Mouse (Mus musculus): ENCODE data around the gene Fam178b. TPM values are rescaled to one million over a fixed set of nuclear protein-coding genes. Genes with fewer than 3 reads are reported as not detected.

The Fam178b gene
- polyA plus RNA-seq, 1 experiment from 2014 or later, result 0.28 TPM

GRCm38 (mm10) chr1:36658621-36659399 lies 24.2 kb downstream of the Fam178b start:
- no peaks in the 10 kb centered on the region for H3K9me3 ChIP-seq (ENCODE audit: control insufficient read depth, low read length)
- H3K36me3 ChIP-seq (ENCODE audit: control insufficient read depth, insufficient read depth, low read length), result no peaks in the 10 kb centered on the region
- H3K4me2 ChIP-seq (ENCODE audit: low read length), result no peak overlapping the region
- H3K27me3 ChIP-seq (replicated peaks; ENCODE audit: control insufficient read depth, insufficient read depth, low read length), result no peaks in the 10 kb centered on the region
- H3K4me1 ChIP-seq (ENCODE audit: control insufficient read depth, insufficient read depth, low read depth, low read length), result no peaks in the 10 kb centered on the region
- 85% methylated on average over 7 of the region's 7 CpGs for WGBS
- H3K27ac ChIP-seq (ENCODE audit: low read depth, low read length), result no peak overlapping the region
- ATAC-seq, result no peak
- H3K4me3 ChIP-seq (ENCODE audit: low read length), result no peak overlapping the region
- H3K9ac ChIP-seq (ENCODE audit: low read depth, low read length), result no peak overlapping the region

GRCm38 (mm10) chr1:36657658-36658415 lies 25.1 kb downstream of the Fam178b start:
- H3K4me3 ChIP-seq (ENCODE audit: low read length), result no peak overlapping the region
- H3K4me2 ChIP-seq (ENCODE audit: low read length), result no peak overlapping the region
- ATAC-seq, result no peak
- WGBS, result 82% methylated on average over 4 of the region's 4 CpGs
- H3K9ac ChIP-seq (ENCODE audit: low read depth, low read length), result no peak overlapping the region
- no peaks in the 10 kb centered on the region for H3K36me3 ChIP-seq (ENCODE audit: control insufficient read depth, insufficient read depth, low read length)
- H3K9me3 ChIP-seq (ENCODE audit: control insufficient read depth, low read length), result no peaks in the 10 kb centered on the region
- no peaks in the 10 kb centered on the region for H3K4me1 ChIP-seq (ENCODE audit: control insufficient read depth, insufficient read depth, low read depth, low read length)
- no peaks in the 10 kb centered on the region for H3K27me3 ChIP-seq (replicated peaks; ENCODE audit: control insufficient read depth, insufficient read depth, low read length)
- H3K27ac ChIP-seq (ENCODE audit: low read depth, low read length), result no peak overlapping the region

DNA sequence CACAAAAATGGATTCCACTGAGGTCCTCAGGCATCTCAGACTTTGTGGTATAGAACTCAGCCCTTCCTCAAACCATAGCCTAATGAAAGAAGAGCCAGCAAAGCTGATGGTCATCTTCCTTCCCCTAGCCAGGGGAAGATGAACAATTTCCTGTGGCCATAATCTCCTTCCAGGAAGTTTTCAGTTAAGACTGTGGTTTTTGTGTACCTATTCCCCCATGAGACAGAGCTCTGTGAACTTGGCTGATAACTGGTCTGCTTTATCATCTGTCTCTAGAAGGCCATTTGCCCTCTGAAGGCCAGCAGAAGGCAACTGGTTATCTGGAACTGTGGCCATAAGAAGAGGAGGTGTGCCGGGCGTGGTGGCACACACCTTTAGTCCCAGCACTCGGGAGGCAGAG lies 26.8 kb downstream of the Fam178b start:
- 87% methylated on average over 3 of the region's 3 CpGs for WGBS
- no peak for ATAC-seq

GRCm38 (mm10) chr1:36655039-36655438 lies 27.9 kb downstream of the Fam178b start:
- no peak overlapping the region for H3K4me2 ChIP-seq (ENCODE audit: low read length)
- ATAC-seq, result no peak
- no peaks in the 10 kb centered on the region for H3K9me3 ChIP-seq (ENCODE audit: control insufficient read depth, low read length)
- 71% methylated on average over 5 of the region's 5 CpGs for WGBS
- H3K27ac ChIP-seq (ENCODE audit: low read depth, low read length), result no peak overlapping the region
- no peaks in the 10 kb centered on the region for H3K4me1 ChIP-seq (ENCODE audit: control insufficient read depth, insufficient read depth, low read depth, low read length)
- H3K27me3 ChIP-seq (replicated peaks; ENCODE audit: control insufficient read depth, insufficient read depth, low read length), result no peaks in the 10 kb centered on the region
- no peak overlapping the region for H3K4me3 ChIP-seq (ENCODE audit: low read length)
- no peaks in the 10 kb centered on the region for H3K36me3 ChIP-seq (ENCODE audit: control insufficient read depth, insufficient read depth, low read length)
- H3K9ac ChIP-seq (ENCODE audit: low read depth, low read length), result no peak overlapping the region

More for the DNA sequence above, 26.8 kb downstream of the Fam178b start:
- no peak overlapping the region for H3K27ac ChIP-seq (ENCODE audit: low read depth, low read length)
- no peak overlapping the region for H3K9ac ChIP-seq (ENCODE audit: low read depth, low read length)
- no peaks in the 10 kb centered on the region for H3K4me1 ChIP-seq (ENCODE audit: control insufficient read depth, insufficient read depth, low read depth, low read length)
- H3K4me2 ChIP-seq (ENCODE audit: low read length), result no peak overlapping the region
- no peak overlapping the region for H3K4me3 ChIP-seq (ENCODE audit: low read length)
- no peaks in the 10 kb centered on the region for H3K36me3 ChIP-seq (ENCODE audit: control insufficient read depth, insufficient read depth, low read length)
- H3K27me3 ChIP-seq (replicated peaks; ENCODE audit: control insufficient read depth, insufficient read depth, low read length), result no peaks in the 10 kb centered on the region
- no peaks in the 10 kb centered on the region for H3K9me3 ChIP-seq (ENCODE audit: control insufficient read depth, low read length)

- Histone ChIP-seq H3K4me3 (ENCODE audit: low read length) (no peak overlapping the region), H3K4me2 (ENCODE audit: low read length) (no peak overlapping the region), H3K9me3 (ENCODE audit: control insufficient read depth, low read length) (no peaks in the 10 kb centered on the region), H3K27ac (ENCODE audit: low read depth, low read length) (no peak overlapping the region), H3K36me3 (ENCODE audit: control insufficient read depth, insufficient read depth, low read length) (no peaks in the 10 kb centered on the region), H3K27me3 (replicated peaks; ENCODE audit: control insufficient read depth, insufficient read depth, low read length) (no peaks in the 10 kb centered on the region), H3K4me1 (ENCODE audit: control insufficient read depth, insufficient read depth, low read depth, low read length) (no peaks in the 10 kb centered on the region), H3K9ac (ENCODE audit: low read depth, low read length) (no peak overlapping the region)
- 54% methylated on average over 5 of the region's 5 CpGs for WGBS
- no peak for ATAC-seq
These were observed 35.4 kb downstream of the Fam178b start for GRCm38 (mm10) chr1:36647631-36648030.

GRCm38 (mm10) chr1:36646285-36646684 lies 36.7 kb downstream of the Fam178b start:
- no peak overlapping the region for H3K4me3 ChIP-seq (ENCODE audit: low read length)
- no peak overlapping the region for H3K4me2 ChIP-seq (ENCODE audit: low read length)
- H3K4me1 ChIP-seq (ENCODE audit: control insufficient read depth, insufficient read depth, low read depth, low read length), result no peaks in the 10 kb centered on the region
- H3K9me3 ChIP-seq (ENCODE audit: control insufficient read depth, low read length), result no peaks in the 10 kb centered on the region
- no peak overlapping the region for H3K9ac ChIP-seq (ENCODE audit: low read depth, low read length)
- WGBS, result 55% methylated on average over 3 of the region's 3 CpGs
- ATAC-seq, result no peak
- H3K27me3 ChIP-seq (replicated peaks; ENCODE audit: control insufficient read depth, insufficient read depth, low read length), result no peaks in the 10 kb centered on the region
- no peak overlapping the region for H3K27ac ChIP-seq (ENCODE audit: low read depth, low read length)
- H3K36me3 ChIP-seq (ENCODE audit: control insufficient read depth, insufficient read depth, low read length), result no peaks in the 10 kb centered on the region

DNA sequence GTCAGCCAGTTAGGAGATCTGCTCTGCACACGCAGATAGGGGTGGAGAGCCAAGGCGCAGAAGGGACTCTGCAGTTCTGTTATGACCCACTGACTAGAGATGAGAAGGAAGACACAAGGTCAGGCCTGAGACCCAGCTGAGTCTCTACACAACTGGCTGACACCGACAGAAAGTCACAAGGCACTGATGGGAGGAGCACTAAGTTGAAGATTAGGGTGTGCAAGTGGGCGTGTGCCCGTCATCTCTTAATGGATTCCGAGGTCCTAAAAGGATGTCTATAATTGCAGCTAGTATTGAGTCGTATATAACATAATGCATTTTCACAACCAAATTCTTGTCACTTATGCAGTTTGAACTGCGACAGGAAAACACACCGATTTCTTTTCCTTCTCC lies 38.4 kb downstream of the Fam178b start:
- no peaks in the 10 kb centered on the region for H3K36me3 ChIP-seq (ENCODE audit: control insufficient read depth, insufficient read depth, low read length)
- no peak overlapping the region for H3K9ac ChIP-seq (ENCODE audit: low read depth, low read length)
- no peaks in the 10 kb centered on the region for H3K9me3 ChIP-seq (ENCODE audit: control insufficient read depth, low read length)
- H3K4me1 ChIP-seq (ENCODE audit: control insufficient read depth, insufficient read depth, low read depth, low read length), result no peaks in the 10 kb centered on the region
- no peak overlapping the region for H3K27ac ChIP-seq (ENCODE audit: low read depth, low read length)
- WGBS, result 87% methylated on average over 9 of the region's 9 CpGs
- no peak overlapping the region for H3K4me3 ChIP-seq (ENCODE audit: low read length)
- no peak for ATAC-seq
- no peaks in the 10 kb centered on the region for H3K27me3 ChIP-seq (replicated peaks; ENCODE audit: control insufficient read depth, insufficient read depth, low read length)
- no peak overlapping the region for H3K4me2 ChIP-seq (ENCODE audit: low read length)

GRCm38 (mm10) chr1:36643957-36644614 lies 38.9 kb downstream of the Fam178b start:
- Histone ChIP-seq H3K9me3 (ENCODE audit: control insufficient read depth, low read length) (no peaks in the 10 kb centered on the region), H3K4me1 (ENCODE audit: control insufficient read depth, insufficient read depth, low read depth, low read length) (no peaks in the 10 kb centered on the region), H3K36me3 (ENCODE audit: control insufficient read depth, insufficient read depth, low read length) (no peaks in the 10 kb centered on the region), H3K9ac (ENCODE audit: low read depth, low read length) (no peak overlapping the region), H3K4me3 (ENCODE audit: low read length) (no peak overlapping the region), H3K27ac (ENCODE audit: low read depth, low read length) (no peak overlapping the region), H3K4me2 (ENCODE audit: low read length) (no peak overlapping the region), H3K27me3 (replicated peaks; ENCODE audit: control insufficient read depth, insufficient read depth, low read length) (no peaks in the 10 kb centered on the region)
- WGBS, result 94% methylated on average over 7 of the region's 7 CpGs
- no peak for ATAC-seq
